Mouse (Mus musculus): ENCODE results near the gene Gfral. TPM values are rescaled to one million over a fixed set of nuclear protein-coding genes. Genes with fewer than 3 reads are reported as not detected.
A peak's percentile ranks its signal among the peaks of the same experiment; 100 is the strongest.
"Not testable (repeated sequence)": the region's sequence is repeated elsewhere in the genome, so short reads cannot be mapped to it uniquely, and the experiment has no call there.

Gene Gfral
- polyA plus RNA-seq, 1 experiment, result not detected

GRCm38 (mm10) chr9:76124249-76124648, 89.2 kb downstream of the Gfral start:
- DNase-seq (ENCODE audit: low read depth), result peak; percentile 70

- not testable (repeated sequence) for DNase-seq (ENCODE audit: low read depth)
Measured at GRCm38 (mm10) chr9:76122888-76123287, 90.6 kb downstream of the Gfral start.

Other genes with a start within 250 kb of the Gfral start
- 0.09 and 0.11 TPM in 2 replicates for gene Hmgcll1, start 198.8 kb downstream of the Gfral start, polyA plus RNA-seq (2012; rRNA removed)
- 0.10 TPM in 1 of 2 replicates, not detected in the other for gene Hcrtr2, start 110.2 kb upstream of the Gfral start, polyA plus RNA-seq (2012; rRNA removed)

Data from gonadal fat pad, adult 2 months (tissue).